Mouse (Mus musculus) heart, embryonic 16.5 days (tissue): ENCODE measurements around the gene Wdr92. TPM values are rescaled to one million over a fixed set of nuclear protein-coding genes. Genes with fewer than 3 reads are reported as not detected.

Experiments
- ATAC-seq: fragments of 200-750 bp; cut with Nextera tagmentation; replicated peaks from 2 replicates; pipeline ENCODE4 v1.8.0; 2017; ENCODE audit warnings: moderate number of reproducible peaks; ENCODE audit not compliant: insufficient read depth, low FRiP score; ENCODE audit errors: extremely low read depth
- H3K27ac ChIP-seq: fragments of 300-500 bp; sonication (generic); 2 replicates; pipeline ENCODE4 v1.5.1; 2014; ENCODE audit warnings: mild to moderate bottlenecking, low read length, control low read depth, moderate library complexity
- H3K27me3 ChIP-seq: fragments of 300-500 bp; sonication (generic); 2 replicates; pipeline ENCODE4 v1.6.1; 2014; ENCODE audit warnings: low read length, mixed read lengths; ENCODE audit not compliant: control insufficient read depth, insufficient read depth
- H3K36me3 ChIP-seq: fragments of 300-500 bp; sonication (generic); 2 replicates; pipeline ENCODE4 v1.6.1; 2014; ENCODE audit not compliant: control insufficient read depth, insufficient read depth
- H3K4me1 ChIP-seq: fragments of 300-500 bp; sonication (generic); 2 replicates; pipeline ENCODE4 v1.6.1; 2014; ENCODE audit warnings: low read length, mixed read lengths; ENCODE audit not compliant: control insufficient read depth, insufficient read depth
- H3K4me2 ChIP-seq: fragments of 300-500 bp; sonication (generic); 2 replicates; pipeline ENCODE4 v1.6.1; 2014; ENCODE audit warnings: low read depth, mild to moderate bottlenecking, control low read depth, low read length
- H3K4me3 ChIP-seq: fragments of 300-500 bp; sonication (generic); 2 replicates; pipeline ENCODE4 v1.5.1; 2014; ENCODE audit warnings: mild to moderate bottlenecking, control low read depth, low read length
- H3K9ac ChIP-seq: fragments of 300-500 bp; sonication (generic); 2 replicates; pipeline ENCODE4 v1.6.1; 2014; ENCODE audit warnings: low read length, control low read depth
- H3K9me3 ChIP-seq: fragments of 300-500 bp; sonication (generic); replicated peaks from 2 replicates; pipeline ENCODE4 v1.6.1; 2016; ENCODE audit warnings: low read length; ENCODE audit not compliant: control insufficient read depth
- WGBS: fragments of 180-500 bp; shearing (Covaris S2); extraction: QIAGEN DNeasy Blood & Tissue Kit; methylation state at CpG from one replicate; pipeline ENCODE4 v1.1.7; 2014; 5-methylcytosine and 5-hydroxymethylcytosine counted together
- polyA plus RNA-seq: library from polyadenylated mRNA; unstranded; fragments of >200 nt; fragmentation: Nextera tagmentation; extraction: Ambion mirVana; gene quantifications from 2 replicates; pipeline ENCODE4 v1.2.1, GENCODE M21; 2015

Gene Wdr92
- 18.3 and 23.2 TPM in 2 replicates for polyA plus RNA-seq

- Histone ChIP-seq H3K27ac (no peak within 1 kb of the TSS), H3K27me3 (no peaks in the 10 kb centered on the region), H3K4me3 (no peak within 1 kb of the TSS), H3K4me2 (no peak within 1 kb of the TSS), H3K9ac (no peak within 1 kb of the TSS), H3K36me3 (peaks cover 3% of the 10 kb centered on the region; the same call in 1 of the 2 replicates), H3K9me3 (no peaks in the 10 kb centered on the region), H3K4me1 (no peaks in the 10 kb centered on the region)
- WGBS = 86% methylated on average over 3 of the region's 3 CpGs
- ATAC-seq = no peak
Measured at GRCm38 (mm10) chr11:17181807-17182206, at the start of gene Wdr92. Gene Wdr92 (plus strand): TSS chr11:17182107.

- Histone ChIP-seq H3K36me3 (no peaks in the 10 kb centered on the region), H3K27ac (no peak overlapping the region), H3K9me3 (no peaks in the 10 kb centered on the region), H3K4me2 (no peak overlapping the region), H3K27me3 (no peaks in the 10 kb centered on the region), H3K9ac (no peak overlapping the region), H3K4me1 (no peaks in the 10 kb centered on the region), H3K4me3 (no peak overlapping the region)
- no peak for ATAC-seq
- WGBS = 33% methylated on average over 6 of the region's 6 CpGs
Measured at GRCm38 (mm10) chr11:17135638-17136037, 46.3 kb upstream of the Wdr92 start.

- no peak for ATAC-seq
- no peaks in the 10 kb centered on the region for H3K4me1 ChIP-seq
- H3K9ac ChIP-seq = no peak overlapping the region
- no peaks in the 10 kb centered on the region for H3K27me3 ChIP-seq
- no peak overlapping the region for H3K27ac ChIP-seq
- WGBS = 60% methylated on average over 6 of the region's 6 CpGs
- H3K4me2 ChIP-seq = no peak overlapping the region
- no peak overlapping the region for H3K4me3 ChIP-seq
- H3K9me3 ChIP-seq = no peaks in the 10 kb centered on the region
- H3K36me3 ChIP-seq = no peaks in the 10 kb centered on the region
Measured at GRCm38 (mm10) chr11:17138306-17139033, 43.4 kb upstream of the Wdr92 start.

DNA sequence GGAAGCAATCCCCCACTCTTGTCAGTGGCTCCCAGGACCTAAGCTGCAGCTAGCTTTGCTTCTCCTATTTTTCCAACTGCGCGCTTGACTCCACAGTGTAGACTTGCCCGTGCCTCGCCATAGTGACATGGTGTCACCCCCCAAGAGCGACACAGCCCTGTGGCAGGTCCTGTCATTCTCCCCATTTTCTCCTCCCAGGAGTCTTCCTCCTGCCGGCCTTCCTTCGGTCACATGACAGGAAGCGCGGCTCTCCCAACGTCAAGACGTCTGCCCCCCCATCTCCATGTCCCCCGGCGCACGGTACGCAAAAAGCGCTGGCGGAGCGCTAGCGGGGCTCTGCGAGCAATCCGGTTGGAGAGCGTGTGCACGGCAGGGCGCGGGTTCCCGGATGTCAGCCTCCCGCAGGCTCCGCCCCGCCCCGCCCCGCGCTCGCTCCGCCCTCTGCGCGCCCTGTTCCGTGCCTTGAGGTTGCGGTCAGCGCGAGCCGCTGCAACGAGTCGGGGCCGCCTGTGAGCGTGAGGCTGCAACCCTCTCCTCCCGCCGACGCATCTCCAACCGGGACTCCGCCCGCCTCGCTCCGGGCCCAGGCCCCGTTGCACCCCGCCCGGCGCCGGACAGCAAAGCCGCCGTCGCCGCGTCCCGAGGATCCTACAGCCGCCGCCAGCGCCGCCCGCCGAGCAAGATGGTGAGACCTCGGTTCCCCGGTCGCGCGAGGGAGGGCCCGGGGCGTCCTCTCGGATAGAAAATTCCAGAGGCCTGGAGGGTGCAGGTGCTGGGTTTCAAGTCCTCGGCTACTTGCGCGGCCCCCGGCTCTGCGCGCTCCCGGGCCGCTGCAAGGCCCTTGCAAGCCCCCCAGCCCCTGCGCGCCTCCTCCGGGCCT is 22.8 kb upstream of the Wdr92 start, which contains the start of gene Ppp3r1:
Gene Ppp3r1, plus strand, starts transcription at position 406 of the 880 bp plus-strand sequence.
- under 1% methylated on average over 85 of the region's 89 CpGs for WGBS
- Histone ChIP-seq H3K4me3 (peak within 1 kb of the TSS; percentile 99), H3K27ac (peak within 1 kb of the TSS; percentile 97), H3K4me1 (peaks cover 14% of the 10 kb centered on the region), H3K4me2 (peak within 1 kb of the TSS; percentile 87), H3K9me3 (no peaks in the 10 kb centered on the region), H3K36me3 (no peaks in the 10 kb centered on the region), H3K9ac (peak within 1 kb of the TSS; percentile 99), H3K27me3 (no peaks in the 10 kb centered on the region)
- peak; percentile 97 for ATAC-seq

GRCm38 (mm10) chr11:17159738-17160241 is 22.1 kb upstream of the Wdr92 start:
- Histone ChIP-seq H3K27ac (peak overlapping the region; percentile 97), H3K27me3 (no peaks in the 10 kb centered on the region), H3K4me3 (peak overlapping the region; percentile 99), H3K9me3 (no peaks in the 10 kb centered on the region), H3K4me2 (peak overlapping the region; percentile 78), H3K4me1 (peaks cover 14% of the 10 kb centered on the region), H3K36me3 (no peaks in the 10 kb centered on the region), H3K9ac (peak overlapping the region; percentile 99)
- WGBS = under 1% methylated on average over 38 of the region's 46 CpGs
- ATAC-seq = peak; percentile 16; the same call in 1 of the 2 replicates

DNA sequence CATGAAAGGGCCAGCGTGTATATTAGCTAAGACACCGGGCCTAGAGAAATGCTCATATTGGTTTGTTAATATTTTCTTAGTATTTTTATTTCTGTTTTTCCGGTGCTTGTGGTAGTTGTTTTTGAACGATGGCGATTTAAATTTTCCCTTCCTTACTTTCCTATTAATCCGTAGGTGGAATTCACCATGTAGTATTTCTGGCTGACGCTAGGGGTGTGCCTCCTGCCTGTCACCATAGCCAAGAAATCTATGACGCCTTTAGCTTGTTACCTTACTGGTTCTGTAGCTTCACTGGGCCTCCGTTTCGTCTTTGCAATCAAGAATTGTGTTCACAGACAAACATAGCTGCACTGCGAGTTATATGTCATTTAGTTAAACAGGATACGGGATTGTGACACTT is 21.7 kb upstream of the Wdr92 start:
- Histone ChIP-seq H3K36me3 (no peaks in the 10 kb centered on the region), H3K9me3 (no peaks in the 10 kb centered on the region), H3K27ac (peak overlapping the region; percentile 97), H3K27me3 (no peaks in the 10 kb centered on the region), H3K4me1 (peaks cover 14% of the 10 kb centered on the region), H3K4me3 (peak overlapping the region; percentile 99), H3K4me2 (peak overlapping the region; percentile 78), H3K9ac (peak overlapping the region; percentile 99)
- 2% methylated on average over 12 of the region's 12 CpGs for WGBS
- ATAC-seq = no peak

- WGBS = 84% methylated on average over 1 of the region's 1 CpGs
- no peak overlapping the region for H3K27ac ChIP-seq
- peaks cover 11% of the 10 kb centered on the region for H3K4me1 ChIP-seq
- no peak overlapping the region for H3K4me3 ChIP-seq
- H3K27me3 ChIP-seq = no peaks in the 10 kb centered on the region
- no peak for ATAC-seq
- no peaks in the 10 kb centered on the region for H3K9me3 ChIP-seq
- no peaks in the 10 kb centered on the region for H3K36me3 ChIP-seq
- no peak overlapping the region for H3K4me2 ChIP-seq
- H3K9ac ChIP-seq = no peak overlapping the region
Measured at GRCm38 (mm10) chr11:17163956-17164355, 18.0 kb upstream of the Wdr92 start.

DNA sequence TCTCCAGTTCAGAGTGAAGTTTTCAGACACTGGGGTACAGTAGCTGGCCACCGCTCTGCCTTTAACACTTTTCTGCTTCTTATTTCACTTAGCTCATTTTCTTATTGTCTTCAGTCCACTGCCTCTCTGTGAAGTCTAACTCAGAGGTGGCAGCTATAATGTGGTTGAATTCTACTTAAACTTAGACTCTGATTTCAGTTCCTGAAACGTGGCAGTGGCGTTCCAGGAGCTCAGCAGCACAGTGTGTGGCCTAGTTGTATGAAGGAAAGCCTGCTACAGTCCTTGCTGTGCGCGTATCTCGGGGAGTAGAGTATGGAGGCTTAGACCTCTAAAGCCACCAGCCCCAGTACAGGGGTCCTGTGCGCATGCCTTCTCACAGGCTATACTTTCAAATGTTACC is 15.3 kb upstream of the Wdr92 start:
- H3K27ac ChIP-seq = no peak overlapping the region
- H3K4me2 ChIP-seq = no peak overlapping the region
- 85% methylated on average over 7 of the region's 7 CpGs for WGBS
- H3K9ac ChIP-seq = no peak overlapping the region
- H3K4me1 ChIP-seq = peaks cover 12% of the 10 kb centered on the region
- no peak overlapping the region for H3K4me3 ChIP-seq
- no peaks in the 10 kb centered on the region for H3K27me3 ChIP-seq
- H3K9me3 ChIP-seq = no peaks in the 10 kb centered on the region
- no peak for ATAC-seq
- H3K36me3 ChIP-seq = no peaks in the 10 kb centered on the region
